Mouse (Mus musculus): ENCODE results near the gene Olfr282. TPM values are rescaled to one million over a fixed set of nuclear protein-coding genes. Genes with fewer than 3 reads are reported as not detected.
"Not testable (repeated sequence)": the region's sequence is repeated elsewhere in the genome, so short reads cannot be mapped to it uniquely, and the experiment has no call there.

Gene Olfr282
- total RNA-seq (2021): not detected
- polyA plus RNA-seq (2012; rRNA removed): not detected in 2 replicates
- long read RNA-seq: 0 reads

DNA sequence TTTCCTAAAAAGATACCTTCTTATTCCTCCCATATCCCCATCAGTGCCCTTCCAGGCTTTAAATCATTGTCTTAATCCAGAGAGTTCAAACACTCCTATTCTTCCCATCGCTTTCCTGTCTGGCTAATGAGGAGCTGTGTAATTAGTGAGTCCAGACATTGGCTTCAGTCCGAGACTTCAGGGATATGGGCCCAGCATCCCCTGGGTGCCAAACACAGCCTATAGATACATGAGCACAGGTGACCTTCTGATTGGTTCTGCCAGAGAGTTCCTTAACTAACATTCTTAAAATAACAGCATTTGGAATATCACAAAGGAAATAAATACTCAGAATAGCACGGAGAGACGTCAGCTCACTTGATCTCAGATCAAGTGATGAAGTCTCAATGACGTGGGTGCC is at the start of gene Olfr282:
Gene Olfr282 (plus strand): TSS at position 301 of the 400 bp plus-strand sequence.
- H3K4me3 ChIP-seq; H3K79me2 ChIP-seq (replicated peaks; ENCODE audit: control insufficient read depth, insufficient read depth, low read length); H3K4me1 ChIP-seq (ENCODE audit: control insufficient read depth, insufficient read depth, low read length); H3K27me3 ChIP-seq (ENCODE audit: control insufficient read depth, insufficient read depth, low read length); H3K9ac ChIP-seq (ENCODE audit: low read depth, low read length); DNase-seq; H3K27ac ChIP-seq; intact Hi-C loops (cut with DNase I); H3K36me3 ChIP-seq (ENCODE audit: control insufficient read depth, insufficient read depth, low read length): not testable (repeated sequence)
- WGBS: 69% methylated on average over 5 of the region's 5 CpGs

DNA sequence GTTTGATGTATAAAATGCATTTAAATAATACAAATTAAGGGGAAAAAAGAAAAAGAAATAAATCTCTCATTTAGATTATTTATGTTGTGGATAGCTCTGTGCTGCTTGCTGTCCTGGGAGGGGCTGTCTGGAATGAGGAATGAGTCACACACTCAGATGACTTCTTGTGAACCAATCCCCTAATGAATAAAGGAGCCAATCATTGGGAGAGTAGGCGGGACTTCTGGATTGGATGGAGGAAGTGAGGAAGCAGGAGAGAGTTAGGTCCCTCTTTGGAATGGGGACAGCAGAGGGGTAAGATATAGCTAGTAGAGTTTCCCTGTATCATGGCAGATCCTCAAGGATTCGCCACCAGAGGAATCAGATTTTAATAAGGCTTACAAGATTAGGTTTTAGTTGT is 43.4 kb upstream of the Olfr282 start:
- 75% methylated on average over 2 of the region's 2 CpGs for WGBS
- Histone ChIP-seq H3K4me3 (no peak overlapping the region), H3K79me2 (replicated peaks; ENCODE audit: control insufficient read depth, insufficient read depth, low read length) (no peaks in the 10 kb centered on the region), H3K36me3 (ENCODE audit: control insufficient read depth, insufficient read depth, low read length) (no peaks in the 10 kb centered on the region), H3K27ac (no peak overlapping the region), H3K27me3 (ENCODE audit: control insufficient read depth, insufficient read depth, low read length) (no peaks in the 10 kb centered on the region), H3K4me1 (ENCODE audit: control insufficient read depth, insufficient read depth, low read length) (no peaks in the 10 kb centered on the region; the same call in 1 of the 2 replicates), H3K9ac (ENCODE audit: low read depth, low read length) (no peak overlapping the region)
- DNase-seq: no peak
- TF ChIP-seq EP300 (IDR thresholded peaks at IDR 0.05; ENCODE audit: insufficient read depth, low read depth, low read length) (no peak), POLR2A (IDR thresholded peaks at IDR 0.05; ENCODE audit: insufficient read depth, low read depth, low read length) (no peak), CTCF (IDR thresholded peaks at IDR 0.05) (no peak)
- intact Hi-C loops (cut with DNase I): loop anchor here (2.0 kb wide), 1 partner anchor 207 kb away; no protein-coding TSS in a partner anchor

DNA sequence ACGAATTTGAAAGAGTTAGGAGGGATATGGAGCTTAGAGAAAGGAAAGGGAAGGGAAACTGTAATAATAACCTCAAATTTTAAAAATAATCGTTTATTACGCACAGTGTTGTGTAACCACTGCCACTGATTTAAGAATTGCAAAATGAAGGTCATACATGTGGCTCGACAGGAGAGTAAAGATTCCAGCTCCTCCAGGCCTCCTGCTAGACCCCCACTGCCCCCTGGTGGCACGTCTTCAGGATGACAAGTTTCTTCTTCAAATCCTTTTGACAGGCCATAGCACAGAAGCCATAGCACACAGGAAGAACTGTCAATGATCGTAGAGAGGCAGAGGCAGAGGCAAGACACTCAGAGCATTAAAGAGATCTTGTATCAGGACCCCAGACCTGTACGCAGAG is 41.2 kb upstream of the Olfr282 start:
- Histone ChIP-seq H3K27ac (no peak overlapping the region), H3K36me3 (ENCODE audit: control insufficient read depth, insufficient read depth, low read length) (no peaks in the 10 kb centered on the region), H3K27me3 (ENCODE audit: control insufficient read depth, insufficient read depth, low read length) (no peaks in the 10 kb centered on the region), H3K9ac (ENCODE audit: low read depth, low read length) (no peak overlapping the region), H3K4me1 (ENCODE audit: control insufficient read depth, insufficient read depth, low read length) (no peaks in the 10 kb centered on the region; the same call in 1 of the 2 replicates), H3K79me2 (replicated peaks; ENCODE audit: control insufficient read depth, insufficient read depth, low read length) (no peaks in the 10 kb centered on the region), H3K4me3 (no peak overlapping the region)
- WGBS: 24% methylated on average over 7 of the region's 7 CpGs
- no peak for TF ChIP-seq POLR2A (IDR thresholded peaks at IDR 0.05; ENCODE audit: insufficient read depth, low read depth, low read length)
- peak; percentile 94 for TF ChIP-seq CTCF (IDR thresholded peaks at IDR 0.05)
- TF ChIP-seq EP300 (IDR thresholded peaks at IDR 0.05; ENCODE audit: insufficient read depth, low read depth, low read length): 0 out of 2 replicates have a peak, but pooled peaks have one; percentile 43
- DNase-seq: peak; percentile 62 to 74
- intact Hi-C loops (cut with DNase I): loop anchor here (2.0 to 10.0 kb wide), 3 partner anchors 118 to 295 kb away; partner anchors contain the start of genes Pfkm and Senp1

DNA sequence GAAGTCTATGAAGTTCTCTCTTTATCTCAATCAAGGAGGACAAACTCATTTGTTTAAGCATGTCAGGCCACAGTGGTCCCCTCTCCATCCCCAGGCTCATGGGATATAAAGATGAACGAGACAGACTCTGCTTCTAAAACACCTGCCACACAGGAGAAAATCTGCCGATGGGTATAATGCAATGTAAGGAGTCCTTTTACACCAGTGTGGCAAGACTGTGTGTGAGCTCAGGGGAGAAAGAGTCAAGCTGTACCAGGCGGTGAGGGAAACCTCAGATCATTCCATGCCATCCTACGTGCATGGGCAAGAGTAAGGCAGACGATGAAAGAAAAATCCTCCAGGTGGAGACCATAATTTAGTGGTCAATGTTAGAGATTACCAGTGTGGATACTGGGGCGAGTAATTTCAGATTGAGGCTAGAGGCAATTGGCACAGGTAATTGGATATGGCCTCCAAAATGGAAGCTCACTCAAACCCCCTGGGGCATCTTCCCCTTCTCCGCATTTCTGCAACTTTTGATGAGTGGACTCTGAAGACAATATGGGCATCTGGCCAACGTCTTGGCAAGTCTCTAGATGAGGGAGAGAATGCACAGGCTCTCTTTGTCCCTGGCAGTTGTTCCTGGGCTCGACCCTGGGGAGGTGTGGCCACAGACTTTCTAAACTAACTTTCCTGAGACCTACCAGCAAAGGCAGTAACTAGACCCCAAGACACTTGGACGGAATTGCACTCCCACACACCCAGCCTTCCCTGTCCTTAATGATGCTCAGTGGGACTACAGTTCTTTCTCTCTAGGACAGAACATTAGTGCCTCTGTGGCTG is 39.7 kb upstream of the Olfr282 start:
- no peak for DNase-seq
- no peaks in the 10 kb centered on the region for H3K36me3 ChIP-seq (ENCODE audit: control insufficient read depth, insufficient read depth, low read length)
- H3K9ac ChIP-seq (ENCODE audit: low read depth, low read length): no peak overlapping the region
- intact Hi-C loops (cut with DNase I): loop anchor here (5.0 to 10.0 kb wide), 2 partner anchors 116 to 296 kb away; partner anchors contain the start of genes Pfkm and Senp1
- no peaks in the 10 kb centered on the region for H3K27me3 ChIP-seq (ENCODE audit: control insufficient read depth, insufficient read depth, low read length)
- no peaks in the 10 kb centered on the region; the same call in 1 of the 2 replicates for H3K4me1 ChIP-seq (ENCODE audit: control insufficient read depth, insufficient read depth, low read length)
- WGBS: 60% methylated on average over 10 of the region's 10 CpGs
- TF ChIP-seq EP300 (IDR thresholded peaks at IDR 0.05; ENCODE audit: insufficient read depth, low read depth, low read length) (no peak), POLR2A (IDR thresholded peaks at IDR 0.05; ENCODE audit: insufficient read depth, low read depth, low read length) (no peak), CTCF (IDR thresholded peaks at IDR 0.05) (no peak)
- H3K27ac ChIP-seq: no peak overlapping the region
- H3K79me2 ChIP-seq (replicated peaks; ENCODE audit: control insufficient read depth, insufficient read depth, low read length): no peaks in the 10 kb centered on the region
- H3K4me3 ChIP-seq: no peak overlapping the region

DNA sequence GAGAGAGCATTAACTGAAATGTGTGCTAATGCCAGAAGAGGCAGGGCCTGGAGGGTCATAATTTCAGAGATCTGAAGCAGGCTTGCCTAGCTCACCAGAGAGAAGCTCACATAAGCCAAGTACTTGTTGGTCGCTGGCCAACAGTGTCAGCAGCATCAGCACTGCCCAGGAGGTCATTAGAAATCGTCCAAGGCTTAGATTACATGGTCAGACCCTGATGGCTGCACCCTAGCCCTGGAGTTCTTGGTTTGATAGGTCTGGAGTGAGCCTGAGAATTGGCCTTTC is 39.2 kb upstream of the Olfr282 start:
- no peak overlapping the region for H3K4me3 ChIP-seq
- no peaks in the 10 kb centered on the region for H3K36me3 ChIP-seq (ENCODE audit: control insufficient read depth, insufficient read depth, low read length)
- no peaks in the 10 kb centered on the region; the same call in 1 of the 2 replicates for H3K4me1 ChIP-seq (ENCODE audit: control insufficient read depth, insufficient read depth, low read length)
- H3K79me2 ChIP-seq (replicated peaks; ENCODE audit: control insufficient read depth, insufficient read depth, low read length): no peaks in the 10 kb centered on the region
- no peak overlapping the region for H3K27ac ChIP-seq
- no peak for TF ChIP-seq POLR2A (IDR thresholded peaks at IDR 0.05; ENCODE audit: insufficient read depth, low read depth, low read length)
- TF ChIP-seq CTCF (IDR thresholded peaks at IDR 0.05): no peak
- no peak for TF ChIP-seq EP300 (IDR thresholded peaks at IDR 0.05; ENCODE audit: insufficient read depth, low read depth, low read length)
- H3K9ac ChIP-seq (ENCODE audit: low read depth, low read length): no peak overlapping the region
- WGBS: 19% methylated on average over 2 of the region's 2 CpGs
- no peaks in the 10 kb centered on the region for H3K27me3 ChIP-seq (ENCODE audit: control insufficient read depth, insufficient read depth, low read length)
- intact Hi-C loops (cut with DNase I): loop anchor here (5.0 to 10.0 kb wide), 2 partner anchors 115 to 297 kb away; partner anchors contain the start of genes Pfkm and Senp1
- DNase-seq: peak in 1 of 2 experiments; percentile 3

DNA sequence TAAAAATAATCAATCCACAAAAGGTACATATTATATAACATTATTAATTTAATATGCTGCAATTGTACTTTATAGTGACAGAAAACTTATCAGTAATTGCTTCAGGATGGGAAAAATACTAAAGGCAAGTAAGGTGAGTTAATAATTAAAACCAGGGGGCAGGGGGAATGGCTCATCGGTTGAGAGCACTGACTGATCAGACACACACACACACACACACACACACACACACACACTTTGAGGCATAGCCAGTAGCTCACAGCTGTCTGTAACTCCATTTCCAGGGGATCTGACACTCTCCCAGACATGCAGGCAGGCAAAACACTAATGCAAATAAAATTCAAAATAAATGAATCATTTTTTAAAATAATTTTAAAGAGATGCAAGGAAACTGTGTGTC is 33.9 kb upstream of the Olfr282 start:
- no peak overlapping the region for H3K4me3 ChIP-seq
- H3K9ac ChIP-seq (ENCODE audit: low read depth, low read length): no peak overlapping the region
- H3K79me2 ChIP-seq (replicated peaks; ENCODE audit: control insufficient read depth, insufficient read depth, low read length): no peaks in the 10 kb centered on the region
- intact Hi-C loops (cut with DNase I): loop anchor here (10.0 kb wide), 1 partner anchor 302 kb away; the partner anchor contains the start of genes Pfkm and Senp1
- no peaks in the 10 kb centered on the region for H3K36me3 ChIP-seq (ENCODE audit: control insufficient read depth, insufficient read depth, low read length)
- no peak for TF ChIP-seq POLR2A (IDR thresholded peaks at IDR 0.05; ENCODE audit: insufficient read depth, low read depth, low read length)
- no peak for TF ChIP-seq EP300 (IDR thresholded peaks at IDR 0.05; ENCODE audit: insufficient read depth, low read depth, low read length)
- TF ChIP-seq CTCF (IDR thresholded peaks at IDR 0.05): no peak
- H3K27ac ChIP-seq: no peak overlapping the region
- 87% methylated on average over 1 of the region's 1 CpGs for WGBS
- no peak for DNase-seq
- H3K4me1 ChIP-seq (ENCODE audit: control insufficient read depth, insufficient read depth, low read length): no peaks in the 10 kb centered on the region
- no peaks in the 10 kb centered on the region for H3K27me3 ChIP-seq (ENCODE audit: control insufficient read depth, insufficient read depth, low read length)

All from heart, adult 2 months (tissue).